Mouse (Mus musculus) T-helper 2 cell (primary cell): ENCODE data around the gene Slc25a39.

ENCODE experiments used
- in situ Hi-C: fragments of 300-600 bp; cut with MboI, MseI; formaldehyde crosslinking; loops from one replicate; pipeline ENCODE4 v1.15.1; 2025; ENCODE audit warnings: high pct_unique_total_duplicates

Gene Slc25a39

GRCm38 (mm10) chr11:102353021-102353431, 54.7 kb downstream of the Slc25a39 start:
- in situ Hi-C loops = loop anchor here (10.0 kb wide), 1 partner anchor 712 kb away; no protein-coding TSS in a partner anchor
